Mouse (Mus musculus) A20 (cell line): ENCODE measurements at regions not wholly inside any gene's neighbourhood (a gene's known extent, or its start where the extent isn't known, plus 50 kb on each side); places are given as distances from the start of the nearest gene placed in this dataset.

Experiments
- DNase-seq: peaks from one replicate; pipeline ENCODE4 v3.0.0-alpha.2; 2011; ENCODE audit warnings: low read depth, low spot score

GRCm38 (mm10) chr1:183717060-183717459 lies 296.0 kb upstream of the Dusp10 start:
- DNase-seq: no peak

GRCm38 (mm10) chr1:183749126-183749525 lies 264.0 kb upstream of the Dusp10 start:
- DNase-seq: no peak

GRCm38 (mm10) chr1:183754500-183754899 lies 258.6 kb upstream of the Dusp10 start:
- DNase-seq: no peak

- no peak for DNase-seq
Measured at GRCm38 (mm10) chr1:183756716-183757115, 256.4 kb upstream of the Dusp10 start.

GRCm38 (mm10) chr1:183763864-183764726 lies 249.0 kb upstream of the Dusp10 start:
- DNase-seq: no peak

GRCm38 (mm10) chr1:183772844-183773243 lies 240.3 kb upstream of the Dusp10 start:
- no peak for DNase-seq

GRCm38 (mm10) chr1:183780180-183780579 lies 232.9 kb upstream of the Dusp10 start:
- no peak for DNase-seq

GRCm38 (mm10) chr1:183780779-183781178 lies 232.3 kb upstream of the Dusp10 start:
- DNase-seq: no peak

GRCm38 (mm10) chr1:183783440-183784130 lies 229.5 kb upstream of the Dusp10 start:
- no peak for DNase-seq

- no peak for DNase-seq
Measured at GRCm38 (mm10) chr1:183792230-183792813, 220.8 kb upstream of the Dusp10 start.

- no peak for DNase-seq
Measured at GRCm38 (mm10) chr1:183793324-183793723, 219.8 kb upstream of the Dusp10 start.

- DNase-seq: no peak
Measured at GRCm38 (mm10) chr1:183793913-183794445, 219.1 kb upstream of the Dusp10 start.

GRCm38 (mm10) chr1:183802351-183802750 lies 210.8 kb upstream of the Dusp10 start:
- no peak for DNase-seq

- DNase-seq: no peak
Measured at GRCm38 (mm10) chr1:183803357-183803756, 209.7 kb upstream of the Dusp10 start.

GRCm38 (mm10) chr1:183803826-183804225 lies 209.3 kb upstream of the Dusp10 start:
- DNase-seq: no peak

- DNase-seq: no peak
Measured at GRCm38 (mm10) chr1:183804295-183804694, 208.8 kb upstream of the Dusp10 start.

GRCm38 (mm10) chr1:183806864-183807730 lies 206.0 kb upstream of the Dusp10 start:
- no peak for DNase-seq

- DNase-seq: no peak
Measured at GRCm38 (mm10) chr1:183808168-183808567, 204.9 kb upstream of the Dusp10 start.

GRCm38 (mm10) chr1:183820555-183820954 lies 192.5 kb upstream of the Dusp10 start:
- DNase-seq: no peak

GRCm38 (mm10) chr1:183826300-183826699 lies 186.8 kb upstream of the Dusp10 start:
- no peak for DNase-seq

- no peak for DNase-seq
Measured at GRCm38 (mm10) chr1:183845135-183845534, 168.0 kb upstream of the Dusp10 start.
